Mouse (Mus musculus): Measurements from ENCODE around the gene Adprhl1. TPM values are rescaled to one million over a fixed set of nuclear protein-coding genes. Genes with fewer than 3 reads are reported as not detected.

The Adprhl1 gene
- total and polyA plus RNA-seq, 3 experiments = not detected

DNA sequence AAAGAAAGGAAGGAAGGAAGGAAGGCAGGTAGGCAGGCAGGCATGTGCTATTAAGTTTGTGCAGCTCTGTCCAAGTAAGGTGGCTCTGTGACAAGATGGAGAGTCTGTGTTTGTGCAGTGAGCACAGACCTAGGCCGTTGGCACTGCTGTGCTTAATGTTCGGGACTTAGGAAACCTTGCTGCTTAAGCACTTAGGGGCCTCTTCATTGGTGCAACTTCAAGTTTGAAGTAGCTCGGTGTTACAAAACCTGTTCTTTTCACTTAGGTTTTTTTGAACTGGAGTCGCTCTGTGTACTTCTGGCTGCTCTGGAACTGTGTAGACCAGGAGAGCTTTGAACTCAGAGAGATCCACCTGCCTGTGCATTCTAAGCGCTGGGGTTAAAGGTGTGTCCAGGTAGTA is 18.9 kb upstream of the Adprhl1 start:
- H3K4me2 ChIP-seq (ENCODE audit: insufficient read depth, low read depth, poor library complexity, severe bottlenecking) = no peak overlapping the region
- H3K9me3 ChIP-seq (replicated peaks; ENCODE audit: low read length) = no peaks in the 10 kb centered on the region
- H3K79me2 ChIP-seq (replicated peaks; ENCODE audit: control insufficient read depth, extremely low read depth, insufficient read depth, poor library complexity, severe bottlenecking) = no peaks in the 10 kb centered on the region
- peaks cover 7 to 13% of the 10 kb centered on the region in 2 experiments; a peak in 3 of 4 replicates for H3K4me1 ChIP-seq (ENCODE audit: control insufficient read depth in 1 of 2, insufficient read depth in 2 of 2)
- in situ Hi-C loops (cut with MboI; ENCODE audit: low pct_ligation_motif_present, low pct_unique_long_range_greater_than_20kb, low sequenced_read_pairs) (no loop called here), dilution Hi-C loops (cut with MboI; ENCODE audit: extremely low pct_ligation_motif_present, extremely low pct_unique_long_range_greater_than_20kb, low sequenced_read_pairs) (no loop called here)
- H3K27me3 ChIP-seq (replicated peaks) = no peaks in the 10 kb centered on the region
- TF ChIP-seq NRF1 (IDR thresholded peaks at IDR 0.05; ENCODE audit: low read depth, low read length) (no peak), BHLHE40 (IDR thresholded peaks at IDR 0.05; ENCODE audit: low read depth, low read length) (no peak), E2F4 (IDR thresholded peaks at IDR 0.05; ENCODE audit: insufficient replicate concordance, low read depth, low read length) (no peak), MEF2A (IDR thresholded peaks at IDR 0.05; ENCODE audit: borderline replicate concordance, low read depth, low read length) (no peak), JUND (conservative IDR thresholded peaks at IDR 0.05; ENCODE audit: low read depth, low read length) (no peak), ETS1 (conservative IDR thresholded peaks at IDR 0.05; ENCODE audit: low read depth, low read length) (no peak), MAFK (IDR thresholded peaks at IDR 0.05; ENCODE audit: insufficient replicate concordance, low read length) (no peak), TCF12 (IDR thresholded peaks at IDR 0.05; ENCODE audit: low read depth, low read length) (no peak), RAD21 (IDR thresholded peaks at IDR 0.05; ENCODE audit: low read depth, low read length) (no peak)
- no peak overlapping the region for H3K9ac ChIP-seq (ENCODE audit: insufficient read depth, low read depth)
- peaks cover 35 to 49% of the 10 kb centered on the region in 2 experiments for H3K36me3 ChIP-seq (replicated peaks in 1 of 2; ENCODE audit: control insufficient read depth in 1 of 2, insufficient read depth in 1 of 2, low read length in 1 of 2)
- no peak overlapping the region for H3K27ac ChIP-seq (ENCODE audit: insufficient read depth, low read depth)
- no peak for DNase-seq (ENCODE audit: extremely low read depth)
- H3K4me3 ChIP-seq (replicated peaks in 1 of 3; ENCODE audit: low read depth in 2 of 3, low read length in 2 of 3, poor library complexity in 1 of 3) = no peak overlapping the region

GRCm38 (mm10) chr8:13267566-13267965 is 13.6 kb upstream of the Adprhl1 start:
- dilution Hi-C loops (cut with MboI; ENCODE audit: extremely low pct_ligation_motif_present, extremely low pct_unique_long_range_greater_than_20kb, low sequenced_read_pairs) (no loop called here), in situ Hi-C loops (cut with MboI; ENCODE audit: low pct_ligation_motif_present, low pct_unique_long_range_greater_than_20kb, low sequenced_read_pairs) (no loop called here)
- TF ChIP-seq ETS1 (conservative IDR thresholded peaks at IDR 0.05; ENCODE audit: low read depth, low read length) = no peak
- TF ChIP-seq GABPA (IDR thresholded peaks at IDR 0.05; ENCODE audit: insufficient replicate concordance, low read depth, low read length) = no peak
- TF ChIP-seq E2F4 (IDR thresholded peaks at IDR 0.05; ENCODE audit: insufficient replicate concordance, low read depth, low read length) = no peak
- TF ChIP-seq HCFC1 (IDR thresholded peaks at IDR 0.05; ENCODE audit: low read depth, low read length) = no peak
- TF ChIP-seq RAD21 (IDR thresholded peaks at IDR 0.05; ENCODE audit: low read depth, low read length) = no peak
- no peaks in the 10 kb centered on the region for H3K79me2 ChIP-seq (replicated peaks; ENCODE audit: control insufficient read depth, extremely low read depth, insufficient read depth, poor library complexity, severe bottlenecking)
- H3K9me3 ChIP-seq (replicated peaks; ENCODE audit: low read length) = no peaks in the 10 kb centered on the region
- peaks cover 38 to 57% of the 10 kb centered on the region in 2 experiments for H3K36me3 ChIP-seq (replicated peaks in 1 of 2; ENCODE audit: control insufficient read depth in 1 of 2, insufficient read depth in 1 of 2, low read length in 1 of 2)
- no peak for DNase-seq (ENCODE audit: extremely low read depth)
- H3K4me1 ChIP-seq (ENCODE audit: control insufficient read depth in 1 of 2, insufficient read depth in 2 of 2) = no peaks in the 10 kb centered on the region
- no peak overlapping the region for H3K4me2 ChIP-seq (ENCODE audit: insufficient read depth, low read depth, poor library complexity, severe bottlenecking)
- no peak overlapping the region for H3K27ac ChIP-seq (ENCODE audit: insufficient read depth, low read depth)
- H3K9ac ChIP-seq (ENCODE audit: insufficient read depth, low read depth) = no peak overlapping the region
- no peaks in the 10 kb centered on the region for H3K27me3 ChIP-seq (replicated peaks)
- H3K4me3 ChIP-seq (replicated peaks in 1 of 3; ENCODE audit: low read depth in 2 of 3, low read length in 2 of 3, poor library complexity in 1 of 3) = no peak overlapping the region

- Histone ChIP-seq H3K36me3 (replicated peaks in 1 of 2; ENCODE audit: control insufficient read depth in 1 of 2, insufficient read depth in 1 of 2, low read length in 1 of 2) (peaks cover 23 to 55% of the 10 kb centered on the region in 2 experiments), H3K9me3 (replicated peaks; ENCODE audit: low read length) (no peaks in the 10 kb centered on the region), H3K4me2 (ENCODE audit: insufficient read depth, low read depth, poor library complexity, severe bottlenecking) (no peak overlapping the region), H3K4me1 (ENCODE audit: control insufficient read depth in 1 of 2, insufficient read depth in 2 of 2) (no peaks in the 10 kb centered on the region), H3K79me2 (replicated peaks; ENCODE audit: control insufficient read depth, extremely low read depth, insufficient read depth, poor library complexity, severe bottlenecking) (no peaks in the 10 kb centered on the region), H3K9ac (ENCODE audit: insufficient read depth, low read depth) (no peak overlapping the region), H3K27me3 (replicated peaks) (no peaks in the 10 kb centered on the region), H3K4me3 (replicated peaks in 1 of 3; ENCODE audit: low read depth in 2 of 3, low read length in 2 of 3, poor library complexity in 1 of 3) (no peak overlapping the region), H3K27ac (ENCODE audit: insufficient read depth, low read depth) (no peak overlapping the region)
- TF ChIP-seq GABPA (IDR thresholded peaks at IDR 0.05; ENCODE audit: insufficient replicate concordance, low read depth, low read length) = no peak
- no peak for TF ChIP-seq ZC3H11A (IDR thresholded peaks at IDR 0.05; ENCODE audit: low read depth, low read length)
- TF ChIP-seq SIN3A (IDR thresholded peaks at IDR 0.05; ENCODE audit: low read length) = no peak
- no peak for TF ChIP-seq MXI1 (IDR thresholded peaks at IDR 0.05; ENCODE audit: low read depth, low read length)
- no peak for TF ChIP-seq USF2 (conservative IDR thresholded peaks at IDR 0.05; ENCODE audit: low read depth, low read length)
- no peak for TF ChIP-seq KAT2A (IDR thresholded peaks at IDR 0.05; ENCODE audit: insufficient replicate concordance, low read length)
- dilution Hi-C loops (cut with MboI; ENCODE audit: extremely low pct_ligation_motif_present, extremely low pct_unique_long_range_greater_than_20kb, low sequenced_read_pairs) (no loop called here), in situ Hi-C loops (cut with MboI; ENCODE audit: low pct_ligation_motif_present, low pct_unique_long_range_greater_than_20kb, low sequenced_read_pairs) (no loop called here)
- no peak for DNase-seq (ENCODE audit: extremely low read depth)
Measured at GRCm38 (mm10) chr8:13263376-13263775, 9.4 kb upstream of the Adprhl1 start.

All from CH12.LX (cell line).